Mouse (Mus musculus): ENCODE measurements around the gene Ptgr2. TPM values are rescaled to one million over a fixed set of nuclear protein-coding genes. Genes with fewer than 3 reads are reported as not detected.

Ptgr2 gene
- total RNA-seq, 2 experiments from 2014 or later: 29.3 to 30.0 TPM

- intact Hi-C loops (cut with DNase I): loop anchor here (10.0 kb wide), 1 partner anchor 299 kb away; no protein-coding TSS in a partner anchor
- H3K27ac ChIP-seq: no peak overlapping the region
- no peak for TF ChIP-seq CTCF (IDR thresholded peaks at IDR 0.05)
- no peak overlapping the region for H3K4me3 ChIP-seq
- no peak for DNase-seq (ENCODE audit: extremely low spot score in 1 of 2, low spot score in 2 of 2)
Observed at GRCm38 (mm10) chr12:84273366-84273765, 11.7 kb upstream of the Ptgr2 start.

GRCm38 (mm10) chr12:84275288-84275687, 9.7 kb upstream of the Ptgr2 start:
- Histone ChIP-seq H3K4me3 (no peak overlapping the region), H3K27ac (no peak overlapping the region)
- no peak for TF ChIP-seq CTCF (IDR thresholded peaks at IDR 0.05)
- intact Hi-C loops (cut with DNase I): loop anchor here (10.0 kb wide), 1 partner anchor 300 kb away; no protein-coding TSS in a partner anchor
- DNase-seq (ENCODE audit: extremely low spot score in 1 of 2, low spot score in 2 of 2): no peak

- Histone ChIP-seq H3K4me3 (no peak overlapping the region), H3K27ac (no peak overlapping the region)
- intact Hi-C loops (cut with DNase I): loop anchor here (10.0 kb wide), 1 partner anchor 301 kb away; no protein-coding TSS in a partner anchor
- TF ChIP-seq CTCF (IDR thresholded peaks at IDR 0.05): no peak
- DNase-seq (ENCODE audit: extremely low spot score in 1 of 2, low spot score in 2 of 2): no peak
Observed at GRCm38 (mm10) chr12:84276288-84276687, 8.7 kb upstream of the Ptgr2 start.

- intact Hi-C loops (cut with DNase I): loop anchor here (10.0 kb wide), 1 partner anchor 302 kb away; no protein-coding TSS in a partner anchor
- H3K4me3 ChIP-seq: no peak overlapping the region
- H3K27ac ChIP-seq: no peak overlapping the region
- DNase-seq (ENCODE audit: extremely low spot score in 1 of 2, low spot score in 2 of 2): no peak
- peak; percentile 13; the same call in 1 of the 2 replicates for TF ChIP-seq CTCF (IDR thresholded peaks at IDR 0.05)
Observed at GRCm38 (mm10) chr12:84276799-84277198, 8.2 kb upstream of the Ptgr2 start.

- no peak for DNase-seq (ENCODE audit: extremely low spot score in 1 of 2, low spot score in 2 of 2)
- TF ChIP-seq CTCF (IDR thresholded peaks at IDR 0.05): no peak; the same call in 1 of the 2 replicates
- no peak overlapping the region for H3K27ac ChIP-seq
- no peak overlapping the region for H3K4me3 ChIP-seq
- intact Hi-C loops (cut with DNase I): loop anchor here (10.0 kb wide), 1 partner anchor 303 kb away; no protein-coding TSS in a partner anchor
Observed at GRCm38 (mm10) chr12:84277832-84278231, 7.2 kb upstream of the Ptgr2 start.

GRCm38 (mm10) chr12:84278901-84279300, 6.1 kb upstream of the Ptgr2 start:
- no peak for DNase-seq (ENCODE audit: extremely low spot score in 1 of 2, low spot score in 2 of 2)
- Histone ChIP-seq H3K27ac (no peak overlapping the region), H3K4me3 (no peak overlapping the region)
- intact Hi-C loops (cut with DNase I): loop anchor here (10.0 kb wide), 1 partner anchor 304 kb away; no protein-coding TSS in a partner anchor
- TF ChIP-seq CTCF (IDR thresholded peaks at IDR 0.05): no peak

GRCm38 (mm10) chr12:84284391-84284790, 641 bp upstream of the Ptgr2 start:
- Histone ChIP-seq H3K4me3 (peak overlapping the region; percentile 65), H3K27ac (no peak overlapping the region)
- intact Hi-C loops (cut with DNase I): no loop called here
- TF ChIP-seq CTCF (IDR thresholded peaks at IDR 0.05): no peak
- no peak for DNase-seq (ENCODE audit: extremely low spot score in 1 of 2, low spot score in 2 of 2)

GRCm38 (mm10) chr12:84285593-84285968, 549 bp downstream of the Ptgr2 start:
- intact Hi-C loops (cut with DNase I): no loop called here
- DNase-seq (ENCODE audit: extremely low spot score in 1 of 2, low spot score in 2 of 2): no peak
- no peak for TF ChIP-seq CTCF (IDR thresholded peaks at IDR 0.05)
- peak overlapping the region; percentile 84 for H3K27ac ChIP-seq
- peak overlapping the region; percentile 65 for H3K4me3 ChIP-seq

- intact Hi-C loops (cut with DNase I): no loop called here
- peak in 1 of 2 experiments; percentile 15 for DNase-seq (ENCODE audit: extremely low spot score in 1 of 2, low spot score in 2 of 2)
- Histone ChIP-seq H3K4me3 (no peak overlapping the region), H3K27ac (no peak overlapping the region)
- TF ChIP-seq CTCF (IDR thresholded peaks at IDR 0.05): peak; percentile 43
Observed at GRCm38 (mm10) chr12:84288461-84288860, 3.4 kb downstream of the Ptgr2 start.

GRCm38 (mm10) chr12:84297851-84298250, 12.8 kb downstream of the Ptgr2 start:
- no peak for DNase-seq (ENCODE audit: extremely low spot score in 1 of 2, low spot score in 2 of 2)
- intact Hi-C loops (cut with DNase I): no loop called here
- no peak for TF ChIP-seq CTCF (IDR thresholded peaks at IDR 0.05)
- Histone ChIP-seq H3K4me3 (no peak overlapping the region), H3K27ac (no peak overlapping the region)

- no peak overlapping the region for H3K4me3 ChIP-seq
- DNase-seq (ENCODE audit: extremely low spot score in 1 of 2, low spot score in 2 of 2): no peak
- H3K27ac ChIP-seq: no peak overlapping the region
- intact Hi-C loops (cut with DNase I): no loop called here
- no peak for TF ChIP-seq CTCF (IDR thresholded peaks at IDR 0.05)
Observed at GRCm38 (mm10) chr12:84299265-84299664, 14.2 kb downstream of the Ptgr2 start.

- intact Hi-C loops (cut with DNase I): no loop called here
- TF ChIP-seq CTCF (IDR thresholded peaks at IDR 0.05): no peak
- no peak for DNase-seq (ENCODE audit: extremely low spot score in 1 of 2, low spot score in 2 of 2)
- Histone ChIP-seq H3K4me3 (no peak overlapping the region), H3K27ac (no peak overlapping the region)
Observed at GRCm38 (mm10) chr12:84304101-84304500, 19.1 kb downstream of the Ptgr2 start.

GRCm38 (mm10) chr12:84304554-84304953, 19.5 kb downstream of the Ptgr2 start:
- no peak for DNase-seq (ENCODE audit: extremely low spot score in 1 of 2, low spot score in 2 of 2)
- H3K27ac ChIP-seq: no peak overlapping the region
- TF ChIP-seq CTCF (IDR thresholded peaks at IDR 0.05): no peak
- no peak overlapping the region for H3K4me3 ChIP-seq
- intact Hi-C loops (cut with DNase I): no loop called here
